Mouse (Mus musculus) liver, adult 2 months (tissue): ENCODE data around the gene Dpy19l1. TPM values are rescaled to one million over a fixed set of nuclear protein-coding genes. Genes with fewer than 3 reads are reported as not detected.

Source experiments
- DNase-seq: peaks from one replicate; pipeline ENCODE4 v3.0.0-alpha.2; 2011; ENCODE audit warnings: low read depth, low spot score; ENCODE audit errors: extremely low read depth
- H3K27ac ChIP-seq: fragments of 200-500 bp; replicated peaks from 2 replicates; pipeline ENCODE4 v1.5.1; 2012; ENCODE audit warnings: low read depth, mild to moderate bottlenecking, control low read depth, inconsistent platforms, low read length; ENCODE audit not compliant: insufficient read depth
- H3K27me3 ChIP-seq: fragments of 200-500 bp; 2 replicates; pipeline ENCODE4 v1.6.1; 2012; ENCODE audit warnings: mild to moderate bottlenecking, moderate library complexity, low read length, inconsistent platforms; ENCODE audit not compliant: control insufficient read depth, insufficient read depth
- H3K36me3 ChIP-seq: fragments of 200-500 bp; 2 replicates; pipeline ENCODE4 v1.6.1; 2012; ENCODE audit warnings: low read length, inconsistent platforms; ENCODE audit not compliant: control insufficient read depth, insufficient read depth
- H3K4me1 ChIP-seq: fragments of 200-500 bp; 2 replicates; pipeline ENCODE4 v1.6.1; 2011; ENCODE audit warnings: low read length; ENCODE audit not compliant: control insufficient read depth, insufficient read depth
- H3K4me3 ChIP-seq: fragments of 200-500 bp; 2 replicates; pipeline ENCODE4 v1.5.1; 2011; ENCODE audit warnings: low read depth, mild to moderate bottlenecking, control low read depth, low read length, moderate library complexity; ENCODE audit not compliant: insufficient read depth
- H3K79me2 ChIP-seq: fragments of 200-500 bp; 2 replicates; pipeline ENCODE4 v1.6.1; 2012; ENCODE audit warnings: inconsistent platforms, mild to moderate bottlenecking, low read length, moderate library complexity; ENCODE audit not compliant: control insufficient read depth, insufficient read depth
- H3K9ac ChIP-seq: fragments of 200-500 bp; 2 replicates; pipeline ENCODE4 v1.6.1; 2012; ENCODE audit warnings: low read depth, mild to moderate bottlenecking, control low read depth, inconsistent platforms, low read length
- CTCF ChIP-seq: fragments of 200-500 bp; IDR thresholded peaks from 2 replicates; pipeline ENCODE4 v1.5.1; 2011; ENCODE audit warnings: low read depth, low read length, control low read depth
- POLR2A ChIP-seq: fragments of 200-500 bp; IDR thresholded peaks from 2 replicates; pipeline ENCODE4 v1.6.1; 2011; ENCODE audit warnings: low read length, control low read depth; ENCODE audit not compliant: insufficient read depth; ENCODE audit errors: extremely low read depth
- WGBS: fragments of 180-500 bp; shearing (Covaris S2); methylation state at CpG from one replicate; pipeline ENCODE4 v1.1.7; 2018; 5-methylcytosine and 5-hydroxymethylcytosine counted together
- polyA plus RNA-seq: library from polyadenylated mRNA; depleted of rRNA; stranded (reverse); fragments of >200 nt; gene quantifications from 2 replicates; pipeline ENCODE4 v1.2.3, GENCODE M21; 2012
- total RNA-seq: library from RNA; depleted of rRNA; stranded (reverse); fragments of >200 nt; gene quantifications from 2 replicates; pipeline ENCODE4 v1.2.3, GENCODE M21; 2014

Gene Dpy19l1
- total and polyA plus RNA-seq, 2 experiments: 10.1 to 29.0 TPM

DNA sequence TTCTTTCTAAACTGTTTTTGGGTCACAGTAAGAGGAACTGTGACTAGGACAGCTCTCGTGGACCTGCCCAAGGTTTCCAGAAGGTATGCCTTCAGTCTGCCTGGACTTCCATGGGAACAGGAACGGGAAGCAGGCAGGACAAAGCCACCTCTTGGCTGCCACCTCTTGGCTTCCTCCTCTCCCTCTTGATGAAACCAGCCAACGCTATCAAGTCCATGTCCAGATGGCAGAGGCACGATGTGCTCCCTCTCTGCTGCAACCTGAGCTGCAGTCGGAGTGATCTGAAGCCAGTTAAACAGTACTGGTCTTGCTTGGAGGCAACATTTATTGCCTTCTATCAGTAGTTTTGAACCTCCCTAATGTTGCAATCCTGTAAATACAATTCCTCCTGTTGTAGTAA, 84.7 kb downstream of the Dpy19l1 start:
- no peaks in the 10 kb centered on the region for H3K79me2 ChIP-seq
- 27% methylated on average over 5 of the region's 5 CpGs for WGBS
- H3K4me3 ChIP-seq: no peak overlapping the region
- H3K27ac ChIP-seq: peak overlapping the region; percentile 38
- no peak overlapping the region for H3K9ac ChIP-seq
- 0 out of 2 replicates have a peak, but pooled peaks have one; percentile 14 for TF ChIP-seq CTCF
- no peak for TF ChIP-seq POLR2A
- peaks cover 19% of the 10 kb centered on the region; the same call in 1 of the 2 replicates for H3K36me3 ChIP-seq
- no peaks in the 10 kb centered on the region for H3K27me3 ChIP-seq
- H3K4me1 ChIP-seq: peaks cover 26% of the 10 kb centered on the region
- DNase-seq: peak; percentile 69

DNA sequence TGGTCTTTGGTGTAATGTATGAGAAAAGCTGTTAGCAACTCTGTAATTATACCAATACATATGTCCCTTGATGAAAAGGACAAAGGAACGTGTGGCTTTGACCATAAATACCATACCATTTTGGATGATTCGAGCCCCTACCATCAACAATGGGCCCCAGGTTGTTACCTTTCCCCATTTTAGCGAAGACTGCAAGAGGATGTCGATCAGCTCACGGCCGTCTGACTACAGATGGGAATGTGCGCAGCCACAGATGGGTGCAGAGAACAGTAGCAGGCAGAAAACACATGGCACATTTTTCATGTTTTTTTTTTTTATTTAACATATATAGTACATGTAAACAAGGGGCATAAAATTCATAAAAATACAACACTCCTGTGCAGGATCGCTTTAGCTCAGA, 91.5 kb downstream of the Dpy19l1 start:
- H3K4me3 ChIP-seq: no peak overlapping the region
- H3K27me3 ChIP-seq: no peaks in the 10 kb centered on the region
- H3K4me1 ChIP-seq: no peaks in the 10 kb centered on the region
- no peak for DNase-seq
- no peak overlapping the region for H3K27ac ChIP-seq
- H3K9ac ChIP-seq: no peak overlapping the region
- TF ChIP-seq CTCF (no peak), POLR2A (no peak)
- 97% methylated on average over 8 of the region's 8 CpGs for whole genome bisulfite sequencing
- no peaks in the 10 kb centered on the region for H3K79me2 ChIP-seq
- peaks cover 22% of the 10 kb centered on the region; the same call in 1 of the 2 replicates for H3K36me3 ChIP-seq

DNA sequence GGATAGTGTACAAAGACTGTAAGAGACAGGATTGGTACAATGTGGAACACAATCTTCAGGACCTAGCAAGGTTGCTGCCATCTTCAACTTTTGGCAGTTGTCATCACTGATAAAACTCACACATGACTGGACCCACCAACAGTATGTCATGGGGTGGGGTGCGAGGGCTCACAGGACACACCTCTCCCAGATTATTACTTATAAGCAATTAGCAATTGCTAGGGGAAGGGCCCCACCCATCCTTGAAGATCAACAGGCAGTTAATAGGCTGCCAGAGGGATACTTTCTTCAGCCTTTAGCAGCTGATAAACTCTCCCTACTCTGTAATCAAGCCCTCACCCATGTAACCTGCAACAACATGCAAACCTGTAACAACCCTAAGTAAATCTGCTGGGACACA, 92.5 kb downstream of the Dpy19l1 start:
- H3K4me3 ChIP-seq: no peak overlapping the region
- no peaks in the 10 kb centered on the region for H3K79me2 ChIP-seq
- H3K27me3 ChIP-seq: no peaks in the 10 kb centered on the region
- H3K9ac ChIP-seq: no peak overlapping the region
- no peak overlapping the region for H3K27ac ChIP-seq
- no peak for TF ChIP-seq CTCF
- no peak for TF ChIP-seq POLR2A
- 96% methylated on average over 1 of the region's 1 CpGs for WGBS
- no peak for DNase-seq
- no peaks in the 10 kb centered on the region for H3K4me1 ChIP-seq
- H3K36me3 ChIP-seq: peaks cover 20% of the 10 kb centered on the region; the same call in 1 of the 2 replicates

DNA sequence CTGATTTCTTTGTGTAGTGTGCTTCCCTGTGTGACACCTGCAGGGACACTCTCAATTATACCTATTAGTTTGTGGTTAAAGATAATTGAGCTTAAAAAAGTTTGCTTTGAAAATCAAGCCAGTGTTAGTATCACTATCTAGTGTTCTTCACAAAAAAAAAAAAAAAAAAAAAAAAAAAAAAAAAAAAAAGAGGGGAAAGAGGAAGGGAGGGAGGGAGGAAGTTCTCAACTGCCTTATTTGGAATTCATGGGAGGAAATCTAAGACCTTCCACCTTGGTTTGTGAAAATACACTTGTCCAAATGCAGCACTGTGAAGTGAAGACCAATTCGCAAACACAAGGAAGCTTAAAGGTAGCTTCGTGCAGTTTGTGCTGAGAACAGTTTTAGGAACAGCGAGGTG, 94.9 kb downstream of the Dpy19l1 start:
- DNase-seq: no peak
- Histone ChIP-seq H3K79me2 (no peaks in the 10 kb centered on the region), H3K27me3 (no peaks in the 10 kb centered on the region), H3K27ac (no peak overlapping the region), H3K4me1 (no peaks in the 10 kb centered on the region), H3K4me3 (no peak overlapping the region), H3K36me3 (peaks cover 8% of the 10 kb centered on the region; the same call in 1 of the 2 replicates), H3K9ac (no peak overlapping the region)
- no peak for TF ChIP-seq CTCF
- TF ChIP-seq POLR2A: no peak
- 81% methylated on average over 3 of the region's 3 CpGs for WGBS

DNA sequence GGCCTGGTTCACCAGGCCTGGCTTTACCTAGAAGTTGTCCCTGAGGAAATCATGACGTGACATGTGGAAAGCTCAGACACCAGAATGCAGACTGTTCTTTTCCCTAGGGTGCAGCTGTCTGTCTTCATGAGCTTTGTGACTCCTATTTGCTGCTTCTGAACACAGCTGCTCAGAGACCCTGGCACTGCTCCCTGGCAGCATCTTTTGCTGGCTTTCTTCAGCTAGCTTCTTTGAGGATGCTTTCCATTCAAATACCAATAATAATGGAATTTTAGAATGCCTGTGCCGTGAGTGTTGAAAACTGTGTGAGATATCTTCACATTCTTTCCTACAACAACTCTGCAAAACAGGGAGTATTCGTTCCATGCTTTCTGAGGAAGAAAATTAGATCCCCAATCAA, 108.8 kb downstream of the Dpy19l1 start:
- no peaks in the 10 kb centered on the region for H3K27me3 ChIP-seq
- no peaks in the 10 kb centered on the region for H3K36me3 ChIP-seq
- no peak overlapping the region for H3K9ac ChIP-seq
- no peaks in the 10 kb centered on the region for H3K79me2 ChIP-seq
- H3K4me3 ChIP-seq: no peak overlapping the region
- 83% methylated on average over 3 of the region's 3 CpGs for WGBS
- H3K4me1 ChIP-seq: no peaks in the 10 kb centered on the region
- no peak for DNase-seq
- TF ChIP-seq CTCF: no peak
- H3K27ac ChIP-seq: no peak overlapping the region

DNA sequence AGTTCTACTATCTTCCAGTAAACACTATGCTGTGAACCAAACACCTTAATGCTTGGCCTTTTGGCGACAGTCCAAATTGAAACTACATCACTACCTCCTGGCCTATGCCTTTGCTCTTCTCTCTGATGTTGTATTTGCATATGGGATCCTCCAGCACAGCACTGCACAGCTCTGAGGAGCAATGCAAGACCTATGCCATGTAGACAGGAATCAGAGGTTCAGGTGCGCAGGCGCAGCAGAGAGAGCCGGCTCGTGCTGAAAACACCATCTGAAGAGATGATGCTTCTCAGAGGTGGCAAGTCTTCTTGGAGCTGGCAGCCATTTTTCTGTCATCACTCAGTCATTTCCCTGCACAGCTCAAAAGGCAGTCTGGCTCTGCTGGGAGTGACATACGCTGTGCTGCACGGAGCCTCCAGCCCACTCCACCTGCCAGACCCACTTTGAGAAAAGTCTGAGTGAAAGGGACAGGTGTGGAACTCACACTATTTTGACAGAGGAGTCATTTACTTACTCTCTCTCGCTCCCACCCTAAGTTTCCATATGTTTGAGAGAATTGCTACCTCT, 112.1 kb downstream of the Dpy19l1 start:
- Histone ChIP-seq H3K27me3 (no peaks in the 10 kb centered on the region), H3K9ac (no peak overlapping the region), H3K36me3 (no peaks in the 10 kb centered on the region), H3K27ac (no peak overlapping the region), H3K4me1 (no peaks in the 10 kb centered on the region), H3K79me2 (no peaks in the 10 kb centered on the region), H3K4me3 (no peak overlapping the region)
- no peak for DNase-seq
- 93% methylated on average over 8 of the region's 8 CpGs for WGBS
- TF ChIP-seq POLR2A (no peak), CTCF (no peak)
